Mouse (Mus musculus): ENCODE measurements around the gene Gm49339.
"Not testable (repeated sequence)": the region's sequence is repeated elsewhere in the genome, so short reads cannot be mapped to it uniquely, and the experiment has no call there.

Gm49339 gene

GRCm38 (mm10) chr10:51480397-51480796 is at the start of gene Gm49339, which contains the start of gene Lilr4b:
Gene Gm49339 (plus strand): TSS chr10:51480612.
Gene Lilr4b (plus strand): TSS chr10:51480632.
- DNase-seq = not testable (repeated sequence)

GRCm38 (mm10) chr10:51432940-51433339 is 47.5 kb upstream of the Gm49339 start:
- DNase-seq = no peak

- DNase-seq = no peak
Observed at GRCm38 (mm10) chr10:51435684-51436083, 44.7 kb upstream of the Gm49339 start.

GRCm38 (mm10) chr10:51451610-51452009 is 28.8 kb upstream of the Gm49339 start:
- no peak for DNase-seq

- no peak for DNase-seq
Observed at GRCm38 (mm10) chr10:51453616-51454298, 26.7 kb upstream of the Gm49339 start.

- DNase-seq = no peak
Observed at GRCm38 (mm10) chr10:51454365-51454764, 26.0 kb upstream of the Gm49339 start.

- no peak for DNase-seq
Observed at GRCm38 (mm10) chr10:51455762-51456161, 24.6 kb upstream of the Gm49339 start.

GRCm38 (mm10) chr10:51456369-51456768 is 24.0 kb upstream of the Gm49339 start:
- no peak for DNase-seq

- not testable (repeated sequence) for DNase-seq
Observed at GRCm38 (mm10) chr10:51463800-51464199, 16.6 kb upstream of the Gm49339 start.

- not testable (repeated sequence) for DNase-seq
Observed at GRCm38 (mm10) chr10:51490691-51491090, 10.3 kb downstream of the Gm49339 start, which contains the start of gene Lilrb4a. Gene Lilrb4a (plus strand): TSS chr10:51490956.

GRCm38 (mm10) chr10:51520021-51520420 is 39.6 kb downstream of the Gm49339 start:
- DNase-seq = no peak

- DNase-seq = no peak
Observed at GRCm38 (mm10) chr10:51521453-51521852, 41.0 kb downstream of the Gm49339 start.

- no peak for DNase-seq
Observed at GRCm38 (mm10) chr10:51526090-51526489, 45.7 kb downstream of the Gm49339 start.

- no peak for DNase-seq
Observed at GRCm38 (mm10) chr10:51526633-51527032, 46.2 kb downstream of the Gm49339 start.

- DNase-seq = no peak
Observed at GRCm38 (mm10) chr10:51528840-51529434, 48.5 kb downstream of the Gm49339 start.

- no peak for DNase-seq
Observed at GRCm38 (mm10) chr10:51529497-51529896, 49.1 kb downstream of the Gm49339 start.

GRCm38 (mm10) chr10:51530813-51531212 is 50.4 kb downstream of the Gm49339 start:
- DNase-seq = no peak

Measured in kidney, postnatal 14 days (tissue).